Mouse (Mus musculus): Measurements from ENCODE around the gene Sult2a4. TPM values are rescaled to one million over a fixed set of nuclear protein-coding genes. Genes with fewer than 3 reads are reported as not detected.

Sult2a4 gene
- polyA plus RNA-seq (2021; fragmentation: Nextera tagmentation), result not detected in 2 replicates
- long read RNA-seq, experiment 1, result 0 reads
- long read RNA-seq, experiment 2, result 0 reads

GRCm38 (mm10) chr7:13989507-13989906 lies at the start of gene Sult2a4:
TSS of gene Sult2a4 (minus strand) at chr7:13989607.

Other genes with a start within 250 kb of the Sult2a4 start
- gene Sult2a1, start 152.2 kb downstream of the Sult2a4 start, polyA plus RNA-seq (2021; fragmentation: Nextera tagmentation), result not detected in 2 replicates
- gene Sult2a3, start 133.4 kb upstream of the Sult2a4 start, polyA plus RNA-seq (2021; fragmentation: Nextera tagmentation), result not detected in 2 replicates